Mouse (Mus musculus) WW6 (cell line): ENCODE results near the gene Rabgap1l.
"Not testable (repeated sequence)": the region's sequence is repeated elsewhere in the genome, so short reads cannot be mapped to it uniquely, and the experiment has no call there.

ENCODE experiments used
- DNase-seq: peaks from one replicate; pipeline ENCODE4 v3.0.0-alpha.2; 2013; ENCODE audit warnings: low read depth, low spot score

The Rabgap1l gene

GRCm38 (mm10) chr1:160282166-160282874 lies 510.7 kb downstream of the Rabgap1l start:
- not testable (repeated sequence) for DNase-seq

- DNase-seq = no peak
Observed at GRCm38 (mm10) chr1:160281337-160282084, 511.5 kb downstream of the Rabgap1l start.

GRCm38 (mm10) chr1:160280603-160281002 lies 512.4 kb downstream of the Rabgap1l start:
- no peak for DNase-seq

- DNase-seq = no peak
Observed at GRCm38 (mm10) chr1:160277940-160278682, 514.9 kb downstream of the Rabgap1l start.

GRCm38 (mm10) chr1:160275248-160275647 lies 517.8 kb downstream of the Rabgap1l start:
- no peak for DNase-seq

- DNase-seq = no peak
Observed at GRCm38 (mm10) chr1:160273133-160273743, 519.8 kb downstream of the Rabgap1l start.

GRCm38 (mm10) chr1:160271282-160271967 lies 521.6 kb downstream of the Rabgap1l start:
- DNase-seq = no peak

GRCm38 (mm10) chr1:160268322-160268721 lies 524.7 kb downstream of the Rabgap1l start:
- no peak for DNase-seq

- DNase-seq = no peak
Observed at GRCm38 (mm10) chr1:160263630-160264346, 529.2 kb downstream of the Rabgap1l start.

GRCm38 (mm10) chr1:160263053-160263452 lies 530.0 kb downstream of the Rabgap1l start:
- DNase-seq = no peak

- DNase-seq = no peak
Observed at GRCm38 (mm10) chr1:160262415-160262814, 530.6 kb downstream of the Rabgap1l start.

- DNase-seq = no peak
Observed at GRCm38 (mm10) chr1:160261849-160262248, 531.2 kb downstream of the Rabgap1l start.

- DNase-seq = no peak
Observed at GRCm38 (mm10) chr1:160260605-160261004, 532.4 kb downstream of the Rabgap1l start.

GRCm38 (mm10) chr1:160259884-160260283 lies 533.1 kb downstream of the Rabgap1l start:
- no peak for DNase-seq

GRCm38 (mm10) chr1:160253108-160253507 lies 539.9 kb downstream of the Rabgap1l start:
- peak; percentile 20 for DNase-seq

- no peak for DNase-seq
Observed at GRCm38 (mm10) chr1:160251388-160252007, 541.5 kb downstream of the Rabgap1l start.

GRCm38 (mm10) chr1:160250782-160251181 lies 542.2 kb downstream of the Rabgap1l start:
- DNase-seq = no peak

GRCm38 (mm10) chr1:160249786-160250185 lies 543.2 kb downstream of the Rabgap1l start:
- DNase-seq = no peak

- no peak for DNase-seq
Observed at GRCm38 (mm10) chr1:160247473-160247872, 545.5 kb downstream of the Rabgap1l start.

- no peak for DNase-seq
Observed at GRCm38 (mm10) chr1:160246844-160247243, 546.2 kb downstream of the Rabgap1l start.
